Mouse (Mus musculus): ENCODE results near the gene 4930455H04Rik.

The 4930455H04Rik gene

GRCm38 (mm10) chr3:116967967-116968366 is at the start of gene 4930455H04Rik:
Gene 4930455H04Rik, plus strand, starts transcription at chr3:116968267.
- in situ Hi-C loops (cut with MboI): no loop called here

- in situ Hi-C loops (cut with MboI): no loop called here
These were observed 46.5 kb upstream of the 4930455H04Rik start for GRCm38 (mm10) chr3:116921535-116921934.

GRCm38 (mm10) chr3:116923042-116923441 is 45.0 kb upstream of the 4930455H04Rik start:
- in situ Hi-C loops (cut with MboI): no loop called here

- in situ Hi-C loops (cut with MboI): no loop called here
These were observed 39.1 kb upstream of the 4930455H04Rik start for GRCm38 (mm10) chr3:116928994-116929393.

DNA sequence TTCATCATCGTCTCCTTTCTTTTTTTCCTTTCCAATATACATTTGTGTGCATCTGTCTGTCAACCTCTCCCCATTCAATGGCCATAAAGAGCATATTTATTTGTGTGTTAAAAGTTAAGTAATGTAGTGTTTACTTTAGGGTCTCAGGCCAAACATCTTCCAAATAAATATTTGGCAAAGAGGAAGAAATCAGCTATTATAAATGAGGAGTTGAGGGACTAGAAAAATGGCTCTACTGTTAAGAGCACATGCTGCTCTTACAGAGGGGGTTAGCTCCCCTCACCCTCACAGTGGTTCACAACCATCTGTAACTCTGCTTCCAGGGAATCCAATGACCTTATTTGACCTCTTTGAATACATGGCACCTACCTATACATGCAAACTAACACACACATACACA is 34.9 kb upstream of the 4930455H04Rik start:
- in situ Hi-C loops (cut with MboI): no loop called here

GRCm38 (mm10) chr3:116936934-116937691 is 31.0 kb upstream of the 4930455H04Rik start:
- in situ Hi-C loops (cut with MboI): no loop called here

GRCm38 (mm10) chr3:116940804-116941558 is 27.1 kb upstream of the 4930455H04Rik start:
- in situ Hi-C loops (cut with MboI): no loop called here

- in situ Hi-C loops (cut with MboI): no loop called here
These were observed 26.4 kb upstream of the 4930455H04Rik start for GRCm38 (mm10) chr3:116941559-116942117.

- in situ Hi-C loops (cut with MboI): no loop called here
These were observed 25.3 kb upstream of the 4930455H04Rik start for GRCm38 (mm10) chr3:116942751-116943150.

DNA sequence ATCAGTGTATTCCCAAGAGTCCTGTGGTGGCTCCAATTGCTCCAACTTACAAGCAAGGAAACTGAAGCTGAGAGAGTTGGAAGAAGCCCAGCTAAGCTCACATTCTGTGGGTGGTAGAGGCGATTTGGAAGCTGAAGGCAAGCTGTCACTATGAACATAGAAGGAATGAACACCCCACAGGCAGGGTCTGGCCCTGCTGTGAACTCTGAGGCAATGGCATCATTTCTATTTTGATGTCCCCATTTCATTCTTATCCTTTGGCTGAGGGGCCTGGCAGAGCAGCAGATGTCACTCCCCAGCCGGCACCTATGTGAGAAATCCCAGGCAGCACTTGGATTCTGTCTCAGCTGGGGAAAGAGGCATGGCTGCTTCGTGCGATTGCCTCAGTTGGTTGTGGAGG is 24.6 kb upstream of the 4930455H04Rik start:
- in situ Hi-C loops (cut with MboI): no loop called here

GRCm38 (mm10) chr3:116946476-116946875 is 21.6 kb upstream of the 4930455H04Rik start:
- in situ Hi-C loops (cut with MboI): no loop called here

DNA sequence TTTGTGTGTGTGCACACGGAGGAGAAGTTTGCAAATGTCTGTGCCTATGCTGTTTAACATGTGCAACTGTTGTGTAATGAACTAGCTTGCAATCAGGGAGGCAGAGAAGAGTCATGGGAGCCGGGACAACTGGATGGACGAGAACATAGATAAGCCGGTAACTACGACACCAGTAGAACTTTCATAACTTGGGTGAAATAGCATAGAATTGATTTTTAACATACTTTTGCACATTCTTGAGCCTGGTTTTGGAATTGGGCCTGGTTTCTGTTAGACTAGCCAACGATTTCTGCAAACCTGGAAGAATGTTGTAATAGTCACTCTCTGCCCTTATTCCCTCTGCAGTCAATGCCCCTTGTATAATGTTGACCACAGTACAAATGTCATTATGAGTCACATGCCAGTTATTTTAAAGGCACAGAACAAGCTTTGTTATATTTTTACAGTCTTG is 17.4 kb upstream of the 4930455H04Rik start:
- in situ Hi-C loops (cut with MboI): no loop called here

DNA sequence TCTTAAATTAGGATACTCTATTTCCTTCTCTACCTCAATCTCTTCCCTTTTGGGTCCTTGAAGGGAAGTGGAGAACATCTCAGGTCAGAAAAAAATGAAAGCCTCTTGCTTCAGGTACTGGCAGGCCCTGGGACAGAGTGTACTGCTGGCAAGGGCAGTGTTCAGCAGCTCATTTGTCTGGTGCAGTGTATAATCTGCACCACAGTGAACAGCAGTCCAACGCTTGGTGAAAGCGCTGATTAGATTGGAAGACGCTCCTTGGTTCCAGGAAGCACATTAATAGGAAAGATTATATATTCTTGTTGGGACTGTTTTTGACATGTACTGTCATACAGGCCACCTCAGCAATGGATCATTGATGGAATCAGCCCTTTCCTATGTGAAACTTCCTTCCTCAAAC is 16.6 kb upstream of the 4930455H04Rik start:
- in situ Hi-C loops (cut with MboI): no loop called here

GRCm38 (mm10) chr3:116952242-116952899 is 15.7 kb upstream of the 4930455H04Rik start:
- in situ Hi-C loops (cut with MboI): no loop called here

GRCm38 (mm10) chr3:116953366-116953765 is 14.7 kb upstream of the 4930455H04Rik start:
- in situ Hi-C loops (cut with MboI): no loop called here

DNA sequence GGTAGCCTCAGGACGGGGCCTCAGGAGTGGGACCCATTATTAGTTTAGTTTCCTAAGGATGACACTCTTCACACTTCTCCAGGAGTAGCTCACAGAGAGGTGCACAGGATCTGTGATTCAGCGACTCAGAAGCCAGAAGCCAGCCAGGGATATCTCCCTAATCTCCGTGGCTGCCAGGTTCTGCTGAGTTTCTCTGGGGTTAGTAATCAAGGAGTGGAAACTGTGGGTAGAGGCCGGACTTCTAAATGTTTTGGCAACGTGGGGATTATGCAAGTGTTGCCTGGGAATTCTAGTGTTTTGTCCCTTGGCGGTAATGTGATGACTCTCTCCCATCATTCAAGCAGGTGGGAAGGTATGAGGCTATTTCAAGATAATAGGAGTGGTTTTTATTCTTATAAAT is 13.0 kb upstream of the 4930455H04Rik start:
- in situ Hi-C loops (cut with MboI): no loop called here

GRCm38 (mm10) chr3:116960414-116960813 is 7.7 kb upstream of the 4930455H04Rik start:
- in situ Hi-C loops (cut with MboI): no loop called here

DNA sequence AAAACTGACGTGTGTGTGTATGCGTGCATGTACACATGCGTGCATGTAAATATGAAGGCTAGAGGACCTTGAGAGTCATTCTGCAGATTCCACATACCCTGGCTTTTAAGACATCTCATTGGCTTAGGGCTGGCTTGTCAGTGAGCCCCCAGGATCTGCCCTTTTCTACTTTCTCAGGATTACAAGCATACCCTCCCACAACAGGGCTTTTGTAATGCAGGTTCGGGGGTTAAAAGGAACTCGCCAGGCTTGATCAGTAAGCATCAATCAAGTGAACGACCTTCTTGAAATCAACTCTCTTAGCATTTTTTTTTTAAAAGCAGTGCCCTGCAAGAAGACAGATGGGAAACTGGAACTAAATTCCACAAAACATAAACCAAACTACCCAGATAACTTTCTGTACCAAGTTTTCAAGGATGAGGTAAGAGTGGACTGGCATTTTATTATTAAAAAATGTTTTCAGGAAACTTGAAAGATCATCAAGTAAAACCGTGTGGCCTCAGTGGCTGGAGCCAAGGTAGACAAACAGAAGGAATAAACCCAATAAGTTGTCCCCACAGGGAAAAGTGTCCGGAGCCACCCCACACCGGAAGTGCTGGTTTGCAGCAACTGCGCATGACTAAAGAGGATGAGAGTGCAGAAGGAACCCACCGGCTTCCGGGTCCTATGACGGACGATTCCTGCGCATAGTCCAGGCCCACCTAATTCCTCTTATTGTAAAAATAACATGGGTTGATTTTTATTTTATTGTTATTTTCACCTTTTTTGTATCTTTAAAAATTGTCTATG is 6.5 kb upstream of the 4930455H04Rik start:
- in situ Hi-C loops (cut with MboI): no loop called here

- in situ Hi-C loops (cut with MboI): no loop called here
These were observed 4.9 kb upstream of the 4930455H04Rik start for GRCm38 (mm10) chr3:116963213-116963612.

DNA sequence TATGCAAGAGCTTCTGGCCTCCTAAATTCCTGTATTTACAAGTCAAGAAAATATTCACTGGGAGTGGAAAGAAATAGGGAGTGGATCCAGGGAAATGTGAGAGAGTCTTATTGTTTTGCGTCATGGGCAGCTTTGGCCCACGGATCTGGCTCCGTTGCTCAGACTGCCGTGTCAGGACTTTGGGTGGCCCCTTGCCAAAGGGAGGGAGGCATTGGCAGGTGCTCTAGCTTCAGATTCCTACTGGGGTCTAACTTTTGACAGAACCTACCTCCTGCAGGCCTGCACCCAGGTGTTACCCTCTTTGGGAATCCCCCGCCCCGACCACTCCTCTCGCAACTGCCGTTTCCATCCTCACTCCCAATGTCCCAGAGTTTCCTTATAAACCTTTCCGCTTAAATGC is 3.6 kb upstream of the 4930455H04Rik start:
- in situ Hi-C loops (cut with MboI): no loop called here

- in situ Hi-C loops (cut with MboI): no loop called here
These were observed 1.8 kb upstream of the 4930455H04Rik start for GRCm38 (mm10) chr3:116966225-116966624.
